Mouse (Mus musculus): ENCODE results near the gene Ror1. TPM values are rescaled to one million over a fixed set of nuclear protein-coding genes. Genes with fewer than 3 reads are reported as not detected.
A peak's percentile ranks its signal among the peaks of the same experiment; 100 is the strongest.

Ror1 gene
- polyA plus RNA-seq, 1 experiment = 2.6 TPM

DNA sequence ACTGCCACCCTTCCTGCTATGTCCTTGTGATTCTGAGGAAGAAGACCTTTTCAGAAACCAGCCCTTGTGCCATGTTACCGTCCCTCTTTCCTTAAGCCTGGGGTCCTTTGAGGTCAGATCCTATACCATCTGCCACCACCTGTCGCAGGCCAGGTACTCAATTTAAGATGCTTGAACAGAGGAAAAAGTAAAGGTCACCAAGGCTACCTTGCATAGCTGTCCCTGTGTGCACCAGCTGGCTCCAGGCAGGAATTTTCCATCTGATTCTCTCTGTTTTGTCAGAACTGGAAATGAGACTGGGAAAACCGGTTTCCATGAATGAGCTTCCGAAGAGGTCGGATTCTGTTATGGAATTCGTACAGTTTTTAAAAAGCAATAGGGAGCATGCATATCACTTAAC lies 294.8 kb downstream of the Ror1 start:
- WGBS = 71% methylated on average over 6 of the region's 6 CpGs
- TF ChIP-seq CTCF (IDR thresholded peaks at IDR 0.05; ENCODE audit: insufficient read depth, low read length) = no peak
- no peak for TF ChIP-seq POLR2A (IDR thresholded peaks at IDR 0.05; ENCODE audit: borderline replicate concordance, extremely low read depth, low read depth, low read length)
- Histone ChIP-seq H3K4me3 (replicated peaks; ENCODE audit: extremely low read depth, low read depth, low read length) (no peak overlapping the region), H3K4me1 (ENCODE audit: control insufficient read depth, insufficient read depth, low read length) (no peaks in the 10 kb centered on the region)
- DNase-seq = no peak

DNA sequence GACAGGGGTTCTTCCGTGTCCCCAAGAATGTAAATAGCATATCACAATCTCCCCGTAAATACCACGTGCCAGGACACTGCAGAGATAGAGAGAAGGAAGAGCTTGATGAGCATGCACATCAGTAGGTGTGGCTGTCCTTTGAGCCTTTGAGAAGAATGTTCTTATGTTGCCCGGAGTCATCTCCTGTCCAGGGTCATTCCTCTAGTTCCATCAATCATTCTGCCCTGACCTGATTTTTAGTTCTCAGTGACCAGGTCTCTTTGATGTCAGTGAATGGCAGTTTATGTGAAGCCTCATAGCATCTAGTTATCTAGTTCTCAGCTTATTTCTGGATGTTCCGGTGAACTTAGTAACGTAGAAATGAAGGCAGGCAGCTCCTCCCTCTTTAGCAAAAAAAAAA lies 295.4 kb downstream of the Ror1 start:
- TF ChIP-seq CTCF (IDR thresholded peaks at IDR 0.05; ENCODE audit: insufficient read depth, low read length) = no peak
- TF ChIP-seq POLR2A (IDR thresholded peaks at IDR 0.05; ENCODE audit: borderline replicate concordance, extremely low read depth, low read depth, low read length) = no peak
- 56% methylated on average over 6 of the region's 6 CpGs for WGBS
- DNase-seq = no peak
- H3K4me1 ChIP-seq (ENCODE audit: control insufficient read depth, insufficient read depth, low read length) = no peaks in the 10 kb centered on the region; the same call in 1 of the 2 replicates
- no peak overlapping the region for H3K4me3 ChIP-seq (replicated peaks; ENCODE audit: extremely low read depth, low read depth, low read length)

DNA sequence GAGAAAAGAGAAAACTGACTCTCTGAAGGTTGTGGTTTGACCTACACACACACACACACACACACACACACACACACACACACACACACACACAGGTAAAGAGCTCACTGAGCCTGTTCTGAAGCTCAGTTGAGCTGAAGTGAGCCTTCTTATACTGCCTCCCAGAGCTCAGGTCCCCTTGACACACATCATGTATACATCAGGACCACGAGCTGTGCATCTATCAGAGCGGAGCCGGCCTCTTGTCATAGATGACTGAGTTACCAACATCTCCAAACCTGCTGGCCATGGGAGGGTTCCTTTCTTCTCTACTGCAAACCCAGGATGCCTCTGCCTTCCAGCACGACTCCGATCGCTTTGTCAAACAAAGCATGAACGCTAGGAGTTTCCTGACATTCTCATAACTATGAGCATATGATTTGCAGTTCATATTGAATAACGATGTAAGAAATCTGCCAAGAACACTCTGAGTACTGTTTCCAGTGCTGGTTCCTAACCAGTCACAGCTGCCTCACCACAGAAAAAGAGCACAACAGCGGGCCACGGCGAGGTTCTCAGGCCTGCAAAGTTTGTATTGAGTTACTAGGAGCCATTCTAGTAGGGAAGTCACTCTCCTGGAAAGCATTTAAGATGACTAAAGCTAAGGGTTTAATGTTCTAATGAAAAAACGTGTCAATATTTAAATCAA lies 297.9 kb downstream of the Ror1 start:
- WGBS = 68% methylated on average over 12 of the region's 12 CpGs
- TF ChIP-seq POLR2A (IDR thresholded peaks at IDR 0.05; ENCODE audit: borderline replicate concordance, extremely low read depth, low read depth, low read length) (no peak), CTCF (IDR thresholded peaks at IDR 0.05; ENCODE audit: insufficient read depth, low read length) (no peak)
- no peak for DNase-seq
- Histone ChIP-seq H3K4me1 (ENCODE audit: control insufficient read depth, insufficient read depth, low read length) (no peaks in the 10 kb centered on the region; the same call in 1 of the 2 replicates), H3K4me3 (replicated peaks; ENCODE audit: extremely low read depth, low read depth, low read length) (no peak overlapping the region)

DNA sequence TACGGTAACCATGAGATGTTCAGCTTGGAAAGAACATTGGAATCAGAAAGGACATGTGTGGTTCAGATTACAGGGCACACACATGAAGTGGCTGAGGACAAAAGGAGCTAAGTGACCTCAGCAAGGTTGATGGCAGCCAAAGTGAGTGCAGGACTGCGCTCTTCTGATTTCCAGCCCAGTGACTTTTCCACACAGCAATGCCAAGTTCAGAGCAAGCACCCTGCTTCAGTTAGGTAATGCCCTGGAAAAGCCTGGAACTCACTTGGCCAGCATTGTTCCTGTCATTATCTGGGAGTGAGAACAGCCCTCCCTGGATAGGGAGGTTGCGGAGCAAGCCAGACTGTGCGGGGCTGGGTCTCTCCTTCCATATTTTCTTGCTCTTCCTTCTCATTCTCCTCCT lies 299.8 kb downstream of the Ror1 start:
- no peak for TF ChIP-seq CTCF (IDR thresholded peaks at IDR 0.05; ENCODE audit: insufficient read depth, low read length)
- TF ChIP-seq POLR2A (IDR thresholded peaks at IDR 0.05; ENCODE audit: borderline replicate concordance, extremely low read depth, low read depth, low read length) = no peak
- DNase-seq = no peak
- Histone ChIP-seq H3K4me3 (replicated peaks; ENCODE audit: extremely low read depth, low read depth, low read length) (no peak overlapping the region), H3K4me1 (ENCODE audit: control insufficient read depth, insufficient read depth, low read length) (no peaks in the 10 kb centered on the region; the same call in 1 of the 2 replicates)
- 72% methylated on average over 4 of the region's 4 CpGs for WGBS

DNA sequence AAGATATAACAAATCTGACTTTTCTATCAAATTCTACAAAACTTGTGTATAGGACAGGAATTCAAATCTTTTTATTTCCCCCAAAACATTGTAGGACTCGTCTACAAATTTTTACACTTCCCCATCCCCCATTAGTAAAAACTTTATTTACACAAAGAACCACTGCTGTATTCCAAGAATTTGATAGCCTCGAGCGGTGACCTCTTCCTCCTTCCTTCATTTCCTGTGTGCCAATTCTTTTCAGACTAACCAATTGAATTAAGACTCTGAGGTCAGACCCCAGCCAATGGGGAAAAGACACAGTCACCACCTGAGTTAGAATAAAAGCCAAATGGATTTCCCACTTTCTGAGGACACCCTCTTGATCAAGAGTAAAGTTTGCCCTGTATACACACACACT lies 302.5 kb downstream of the Ror1 start:
- no peak for DNase-seq
- Histone ChIP-seq H3K4me1 (ENCODE audit: control insufficient read depth, insufficient read depth, low read length) (peaks cover 4% of the 10 kb centered on the region; the same call in 1 of the 2 replicates), H3K4me3 (replicated peaks; ENCODE audit: extremely low read depth, low read depth, low read length) (no peak overlapping the region)
- WGBS = 21% methylated on average over 3 of the region's 3 CpGs
- TF ChIP-seq POLR2A (IDR thresholded peaks at IDR 0.05; ENCODE audit: borderline replicate concordance, extremely low read depth, low read depth, low read length) = no peak
- TF ChIP-seq CTCF (IDR thresholded peaks at IDR 0.05; ENCODE audit: insufficient read depth, low read length) = no peak

DNA sequence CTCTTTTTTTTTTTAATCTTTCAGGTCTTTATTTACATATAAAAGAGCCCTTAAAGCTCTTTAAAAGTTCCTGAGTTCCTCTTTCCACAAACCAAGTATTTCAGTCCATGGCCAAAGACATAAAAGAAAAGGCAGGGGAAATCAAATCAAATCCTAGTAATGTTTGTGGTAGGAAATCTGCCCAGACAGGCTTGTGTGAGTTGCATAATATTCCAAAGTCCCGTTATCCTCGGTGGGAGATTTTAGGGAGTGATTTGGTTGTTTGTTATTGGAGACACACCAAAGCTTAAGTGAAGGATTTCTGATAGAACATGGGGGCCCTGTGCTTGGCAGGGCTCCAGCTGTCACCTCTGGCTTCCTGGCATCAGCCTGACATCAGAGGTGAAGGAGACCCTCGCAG lies 305.5 kb downstream of the Ror1 start:
- Histone ChIP-seq H3K4me1 (ENCODE audit: control insufficient read depth, insufficient read depth, low read length) (0 out of 2 replicates have a peak, but pooled peaks cover 4% of the 10 kb centered on the region), H3K4me3 (replicated peaks; ENCODE audit: extremely low read depth, low read depth, low read length) (no peak overlapping the region)
- DNase-seq = no peak
- 24% methylated on average over 3 of the region's 3 CpGs for WGBS
- TF ChIP-seq CTCF (IDR thresholded peaks at IDR 0.05; ENCODE audit: insufficient read depth, low read length) = no peak
- TF ChIP-seq POLR2A (IDR thresholded peaks at IDR 0.05; ENCODE audit: borderline replicate concordance, extremely low read depth, low read depth, low read length) = no peak

DNA sequence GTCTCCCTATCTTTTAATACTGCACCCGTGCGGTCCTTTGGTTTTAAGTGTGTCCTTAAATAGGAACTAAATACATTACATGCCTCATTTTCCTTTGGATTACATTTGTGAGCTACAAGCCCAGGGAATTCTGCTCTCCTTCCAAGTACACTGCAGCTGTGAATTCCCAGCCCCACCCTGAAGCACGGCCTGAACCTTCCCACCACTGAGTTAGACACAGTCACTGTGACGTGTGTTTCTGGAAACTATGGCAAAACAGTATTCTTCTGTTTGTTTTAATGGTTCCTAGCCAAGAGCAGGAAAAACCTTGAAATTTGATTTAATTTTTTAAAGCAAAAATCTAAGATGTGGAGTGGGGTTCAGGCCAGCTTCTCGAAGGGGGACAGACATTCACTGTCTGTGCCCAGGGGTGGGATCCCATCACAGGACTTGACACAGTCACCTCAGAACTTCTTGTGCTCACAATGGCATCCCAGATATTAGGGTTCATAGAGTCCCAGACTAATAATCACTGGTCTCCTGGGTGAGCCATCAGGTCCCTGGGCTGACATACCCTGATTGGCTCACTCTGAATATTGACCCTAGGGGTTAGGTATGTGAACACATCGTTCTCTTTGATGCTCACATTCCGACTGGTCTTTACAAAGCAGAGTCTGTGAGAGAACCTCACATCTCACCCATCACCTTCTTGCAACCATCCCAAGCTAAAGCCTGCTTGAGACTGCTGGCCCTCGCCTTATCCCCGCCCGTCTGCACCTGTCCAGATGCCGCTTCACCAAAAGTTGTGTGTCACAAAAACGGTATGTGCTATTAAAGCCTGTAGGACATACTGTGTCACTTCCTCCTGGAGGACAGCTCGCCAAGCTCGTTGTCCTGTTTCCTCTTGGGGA lies 306.2 kb downstream of the Ror1 start:
- WGBS = 56% methylated on average over 14 of the region's 14 CpGs
- DNase-seq = no peak
- 0 out of 2 replicates have a peak, but pooled peaks cover 4% of the 10 kb centered on the region for H3K4me1 ChIP-seq (ENCODE audit: control insufficient read depth, insufficient read depth, low read length)
- TF ChIP-seq POLR2A (IDR thresholded peaks at IDR 0.05; ENCODE audit: borderline replicate concordance, extremely low read depth, low read depth, low read length) = no peak
- TF ChIP-seq CTCF (IDR thresholded peaks at IDR 0.05; ENCODE audit: insufficient read depth, low read length) = no peak
- no peak overlapping the region for H3K4me3 ChIP-seq (replicated peaks; ENCODE audit: extremely low read depth, low read depth, low read length)

DNA sequence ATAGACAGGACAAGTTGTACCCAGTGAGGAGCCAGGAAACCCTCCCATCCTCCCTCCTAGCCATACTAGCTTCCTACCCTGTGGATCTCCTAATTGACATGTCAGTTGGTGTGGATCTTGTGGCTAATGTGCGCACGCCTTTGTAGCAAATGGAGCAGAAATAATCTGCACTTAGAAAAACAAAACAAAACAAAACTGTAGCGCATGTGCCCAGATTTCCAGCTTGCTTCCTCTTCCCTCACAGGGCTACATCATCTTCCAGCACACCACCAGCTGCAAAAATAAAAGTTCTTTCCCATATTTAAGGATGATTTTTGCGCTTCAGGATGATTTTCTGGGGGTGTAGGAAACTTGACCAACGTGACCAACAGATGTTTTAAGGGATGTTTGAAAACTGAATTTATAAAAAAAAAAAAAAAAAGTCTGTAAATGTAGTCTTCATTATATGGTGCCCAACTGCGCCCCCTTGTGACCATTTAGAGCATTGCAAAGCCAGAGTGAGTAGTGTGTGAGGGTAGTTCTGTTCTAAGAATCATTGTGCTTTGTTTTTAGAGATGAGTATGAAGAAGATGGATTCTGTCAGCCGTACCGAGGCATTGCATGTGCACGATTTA lies 311.8 kb downstream of the Ror1 start:
- WGBS = 23% methylated on average over 9 of the region's 9 CpGs
- peak; percentile 70 for DNase-seq
- no peak for TF ChIP-seq POLR2A (IDR thresholded peaks at IDR 0.05; ENCODE audit: borderline replicate concordance, extremely low read depth, low read depth, low read length)
- TF ChIP-seq CTCF (IDR thresholded peaks at IDR 0.05; ENCODE audit: insufficient read depth, low read length) = peak; percentile 40; the same call in 1 of the 2 replicates
- no peak overlapping the region for H3K4me3 ChIP-seq (replicated peaks; ENCODE audit: extremely low read depth, low read depth, low read length)
- no peaks in the 10 kb centered on the region for H3K4me1 ChIP-seq (ENCODE audit: control insufficient read depth, insufficient read depth, low read length)

DNA sequence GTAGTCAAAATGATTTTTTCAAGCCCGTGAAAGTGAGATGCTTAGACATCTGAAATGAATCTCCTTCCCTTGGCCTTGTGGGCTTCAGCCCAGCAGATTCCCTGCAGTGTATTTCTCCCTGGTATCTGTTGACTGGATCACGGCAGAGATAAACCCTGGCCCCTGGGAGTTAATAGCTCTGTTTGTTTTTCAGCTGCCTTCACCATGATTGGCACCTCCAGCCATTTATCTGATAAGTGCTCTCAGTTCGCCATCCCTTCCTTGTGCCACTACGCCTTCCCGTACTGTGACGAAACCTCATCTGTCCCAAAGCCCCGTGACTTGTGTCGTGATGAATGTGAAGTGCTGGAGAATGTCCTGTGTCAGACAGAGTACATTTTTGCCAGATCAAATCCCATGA lies 313.9 kb downstream of the Ror1 start:
- 77% methylated on average over 8 of the region's 8 CpGs for WGBS

More for the DNA sequence above, 313.9 kb downstream of the Ror1 start:
- Histone ChIP-seq H3K4me1 (ENCODE audit: control insufficient read depth, insufficient read depth, low read length) (no peaks in the 10 kb centered on the region), H3K4me3 (replicated peaks; ENCODE audit: extremely low read depth, low read depth, low read length) (no peak overlapping the region)
- TF ChIP-seq CTCF (IDR thresholded peaks at IDR 0.05; ENCODE audit: insufficient read depth, low read length) (no peak), POLR2A (IDR thresholded peaks at IDR 0.05; ENCODE audit: borderline replicate concordance, extremely low read depth, low read depth, low read length) (no peak)
- DNase-seq = no peak

All from lung, adult 2 months (tissue).